Mouse (Mus musculus): Measurements from ENCODE around the gene Phf6.

DNA sequence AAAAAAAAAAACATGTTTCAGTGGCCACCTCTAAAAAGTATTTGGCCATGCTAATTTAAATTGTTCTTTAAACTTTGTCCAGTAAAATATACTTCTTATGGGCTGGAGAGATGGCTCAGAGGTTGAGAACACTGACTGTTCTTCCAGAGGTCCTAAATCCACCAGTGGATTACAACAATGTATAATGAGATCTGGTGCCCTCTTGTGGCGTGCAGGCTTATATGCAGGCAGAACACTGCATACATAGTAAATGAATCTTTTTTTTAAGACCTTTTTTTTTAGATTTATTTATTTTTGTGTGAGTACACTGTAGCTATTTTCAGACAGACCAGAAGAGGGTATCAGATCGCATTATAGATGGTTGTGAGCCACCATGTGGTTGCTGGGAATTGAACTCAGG, 37.6 kb downstream of the Phf6 start:
- TF ChIP-seq POLR2A (IDR thresholded peaks at IDR 0.05; ENCODE audit: borderline replicate concordance, control insufficient read depth, low read depth, low read length) (no peak), CTCF (IDR thresholded peaks at IDR 0.05; ENCODE audit: control insufficient read depth, insufficient read depth, low read length) (no peak)

All from bone marrow, adult 2 months (tissue).